Mouse (Mus musculus): Measurements from ENCODE around the gene Lbh.

GRCm38 (mm10) chr17:72933116-72933515, 15.0 kb downstream of the Lbh start:
- TF ChIP-seq POLR2A (IDR thresholded peaks at IDR 0.05; ENCODE audit: control insufficient read depth, low read depth, low read length) (no peak), CTCF (IDR thresholded peaks at IDR 0.05; ENCODE audit: control insufficient read depth, insufficient read depth, insufficient replicate concordance, low read depth, low read length) (no peak)

Measured in testis, adult 2 months (tissue).